Mouse (Mus musculus): ENCODE measurements at regions not wholly inside any gene's neighbourhood (a gene's known extent, or its start where the extent isn't known, plus 50 kb on each side); places are given as distances from the start of the nearest gene placed in this dataset.

DNA sequence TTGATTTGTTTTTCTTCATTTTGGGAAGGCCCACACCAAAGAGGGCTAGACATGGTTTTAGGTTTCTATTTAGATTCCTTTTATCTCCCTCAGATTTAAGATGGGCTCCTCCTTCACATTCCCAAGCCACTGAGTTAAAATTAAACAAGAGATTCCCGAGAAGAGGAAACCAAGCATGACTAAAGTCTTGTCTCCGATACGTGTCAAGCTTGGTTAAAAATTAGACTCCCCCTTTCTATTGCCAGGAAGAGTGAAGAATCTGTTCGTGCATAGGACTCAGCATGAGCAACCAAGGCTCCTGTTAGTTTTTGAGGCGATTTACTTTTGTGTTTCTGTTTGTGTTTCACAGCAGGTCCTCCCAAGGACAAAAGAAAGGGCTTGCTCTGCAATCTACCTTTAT, 101.9 kb upstream of the Cdh6 start:
- no peak overlapping the region for H3K27ac ChIP-seq (ENCODE audit: low read depth)

DNA sequence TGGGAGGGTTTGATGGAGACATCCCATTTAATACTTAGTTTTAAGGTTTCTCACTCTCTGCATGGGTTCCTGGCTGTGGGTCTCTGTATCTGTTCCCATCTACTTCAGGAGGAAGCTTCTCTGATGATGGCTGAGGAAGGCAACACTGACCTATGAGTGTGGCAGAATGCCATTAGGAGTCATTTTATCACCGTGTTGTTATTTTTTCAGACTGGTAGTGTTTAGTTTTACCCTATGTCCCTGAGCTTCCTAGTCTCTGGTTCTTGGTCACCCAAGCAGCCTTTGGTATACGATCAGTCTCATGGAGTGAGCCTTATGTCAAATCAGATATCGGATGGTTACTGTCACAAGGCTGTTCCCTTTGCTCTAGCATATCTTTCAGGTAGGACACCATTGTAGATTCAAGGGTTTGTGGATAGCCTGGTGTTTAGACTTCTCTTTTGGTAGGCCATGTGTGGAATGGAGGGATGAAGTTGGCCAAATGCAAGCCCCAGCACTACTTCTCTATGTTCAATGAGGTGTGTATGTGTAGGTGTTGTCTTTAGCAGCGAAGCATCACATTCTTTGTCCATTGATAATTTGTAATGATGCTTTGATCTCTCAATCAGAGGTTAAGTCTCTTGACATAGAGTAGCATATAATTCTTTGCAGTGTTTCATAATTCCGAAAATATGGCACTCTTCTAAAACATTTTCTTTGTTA, 101.0 kb upstream of the Cdh6 start:
- no peaks in the 10 kb centered on the region for H3K4me1 ChIP-seq (ENCODE audit: insufficient read depth)
- no peaks in the 10 kb centered on the region for H3K27me3 ChIP-seq (ENCODE audit: insufficient read depth, low read length)
- H3K27ac ChIP-seq (ENCODE audit: low read depth): no peak overlapping the region
- no peak overlapping the region for H3K4me3 ChIP-seq (ENCODE audit: low read depth, low read length)
- TF ChIP-seq CTCF (IDR thresholded peaks at IDR 0.05; ENCODE audit: low read depth): no peak
- H3K4me2 ChIP-seq: no peak overlapping the region
- WGBS: 80% methylated on average over 5 of the region's 5 CpGs
- no peaks in the 10 kb centered on the region for H3K36me3 ChIP-seq (ENCODE audit: insufficient read depth)
- DNase-seq (no peak), ATAC-seq (ENCODE audit: insufficient read depth) (no peak)
- no peaks in the 10 kb centered on the region for H3K9me3 ChIP-seq (ENCODE audit: low read depth, low read length)
- no peak overlapping the region for H3K9ac ChIP-seq

More for the DNA sequence above, 101.9 kb upstream of the Cdh6 start:
- Histone ChIP-seq H3K9ac (no peak overlapping the region), H3K9me3 (ENCODE audit: low read depth, low read length) (no peaks in the 10 kb centered on the region), H3K36me3 (ENCODE audit: insufficient read depth) (no peaks in the 10 kb centered on the region), H3K4me2 (no peak overlapping the region), H3K4me1 (ENCODE audit: insufficient read depth) (no peaks in the 10 kb centered on the region), H3K4me3 (ENCODE audit: low read depth, low read length) (no peak overlapping the region), H3K27me3 (ENCODE audit: insufficient read depth, low read length) (no peaks in the 10 kb centered on the region)
- no peak for TF ChIP-seq CTCF (IDR thresholded peaks at IDR 0.05; ENCODE audit: low read depth)
- DNase-seq (no peak), ATAC-seq (ENCODE audit: insufficient read depth) (no peak)
- 29% methylated on average over 5 of the region's 5 CpGs for WGBS

DNA sequence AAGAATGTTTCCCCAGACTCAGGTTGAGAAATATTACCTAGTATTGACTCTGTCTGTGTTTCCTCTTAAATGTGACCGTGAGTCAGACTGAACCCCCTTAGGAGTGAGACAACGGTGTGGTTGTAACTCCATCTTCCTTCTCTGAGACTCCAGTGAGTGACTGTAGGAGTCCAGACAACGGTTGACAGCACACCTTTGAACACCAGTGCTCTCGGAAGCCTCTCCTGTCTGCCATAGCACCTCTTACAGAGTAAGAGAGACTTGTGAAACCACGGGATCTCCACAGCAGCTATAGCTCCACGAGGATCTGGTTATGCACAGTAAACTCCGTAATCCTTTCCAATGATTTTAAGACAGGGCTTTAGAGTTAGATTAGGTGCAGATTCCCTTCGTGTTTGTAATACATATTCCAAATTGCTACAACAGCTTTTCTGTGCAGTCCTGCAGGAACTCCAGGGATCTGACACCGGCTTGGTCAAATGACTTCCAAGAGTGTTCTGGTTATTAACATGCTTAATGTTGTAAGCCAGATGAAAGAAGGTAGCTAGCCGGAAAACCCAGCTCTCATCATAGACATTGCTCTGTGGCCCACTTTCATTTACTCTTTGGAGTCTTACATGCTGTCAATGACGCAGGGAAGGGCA, 72.7 kb upstream of the Cdh6 start:
- no peak for TF ChIP-seq CTCF (IDR thresholded peaks at IDR 0.05; ENCODE audit: low read depth)
- H3K4me1 ChIP-seq (ENCODE audit: insufficient read depth): no peaks in the 10 kb centered on the region
- no peaks in the 10 kb centered on the region for H3K27me3 ChIP-seq (ENCODE audit: insufficient read depth, low read length)
- no peak for DNase-seq
- no peak overlapping the region for H3K27ac ChIP-seq (ENCODE audit: low read depth)
- ATAC-seq (ENCODE audit: insufficient read depth): no peak
- H3K9ac ChIP-seq: no peak overlapping the region
- H3K9me3 ChIP-seq (ENCODE audit: low read depth, low read length): no peaks in the 10 kb centered on the region
- WGBS: 83% methylated on average over 11 of the region's 11 CpGs
- H3K36me3 ChIP-seq (ENCODE audit: insufficient read depth): no peaks in the 10 kb centered on the region
- H3K4me3 ChIP-seq (ENCODE audit: low read depth, low read length): no peak overlapping the region
- no peak overlapping the region for H3K4me2 ChIP-seq

DNA sequence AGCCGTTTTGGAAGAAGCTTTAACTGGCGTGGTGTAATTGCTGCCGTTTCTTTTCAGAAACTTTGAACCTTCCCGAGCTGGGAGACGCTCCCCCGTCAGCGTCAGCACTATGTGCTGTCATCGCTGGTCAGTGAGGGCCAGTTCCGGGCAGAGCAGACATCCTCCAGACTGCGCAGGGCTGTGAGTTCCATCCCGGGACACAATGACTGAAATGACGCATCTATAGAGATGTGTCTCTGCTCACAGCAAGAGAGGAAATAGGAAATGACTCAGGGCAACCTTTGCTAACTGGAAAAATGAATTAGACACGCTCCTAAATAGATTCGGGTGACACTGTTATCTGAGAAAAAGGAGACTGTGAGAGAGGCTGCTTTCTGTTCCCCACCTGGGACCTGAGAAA, 70.8 kb upstream of the Cdh6 start:
- no peaks in the 10 kb centered on the region for H3K4me1 ChIP-seq (ENCODE audit: insufficient read depth)
- H3K4me3 ChIP-seq (ENCODE audit: low read depth, low read length): no peak overlapping the region
- DNase-seq (peak; percentile 31), ATAC-seq (ENCODE audit: insufficient read depth) (peak; percentile 68; the same call in 1 of the 2 replicates)
- no peaks in the 10 kb centered on the region for H3K36me3 ChIP-seq (ENCODE audit: insufficient read depth)
- no peaks in the 10 kb centered on the region for H3K27me3 ChIP-seq (ENCODE audit: insufficient read depth, low read length)
- TF ChIP-seq CTCF (IDR thresholded peaks at IDR 0.05; ENCODE audit: low read depth): no peak
- H3K9ac ChIP-seq: no peak overlapping the region
- H3K27ac ChIP-seq (ENCODE audit: low read depth): no peak overlapping the region
- H3K9me3 ChIP-seq (ENCODE audit: low read depth, low read length): no peaks in the 10 kb centered on the region
- no peak overlapping the region for H3K4me2 ChIP-seq
- WGBS: 41% methylated on average over 14 of the region's 14 CpGs

DNA sequence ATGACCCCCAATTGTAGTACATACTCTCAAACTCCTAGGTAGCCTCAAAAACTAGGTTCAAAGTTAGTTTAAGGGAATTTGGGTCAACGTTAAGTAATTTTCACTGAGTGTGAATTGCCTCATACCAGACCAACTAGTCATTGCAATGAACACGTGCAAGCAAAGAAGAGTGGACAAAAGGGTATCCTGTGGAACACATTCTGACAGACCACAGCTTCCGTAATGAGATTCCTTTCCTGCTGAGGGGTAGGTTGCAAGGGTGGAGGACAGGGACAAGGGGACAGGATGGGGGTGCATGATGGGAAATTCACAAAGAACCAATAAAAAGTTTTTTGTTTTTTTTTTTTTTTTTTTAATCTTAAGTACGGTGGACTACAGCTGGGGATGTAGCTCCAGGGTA, 70.1 kb upstream of the Cdh6 start:
- no peaks in the 10 kb centered on the region for H3K9me3 ChIP-seq (ENCODE audit: low read depth, low read length)

DNA sequence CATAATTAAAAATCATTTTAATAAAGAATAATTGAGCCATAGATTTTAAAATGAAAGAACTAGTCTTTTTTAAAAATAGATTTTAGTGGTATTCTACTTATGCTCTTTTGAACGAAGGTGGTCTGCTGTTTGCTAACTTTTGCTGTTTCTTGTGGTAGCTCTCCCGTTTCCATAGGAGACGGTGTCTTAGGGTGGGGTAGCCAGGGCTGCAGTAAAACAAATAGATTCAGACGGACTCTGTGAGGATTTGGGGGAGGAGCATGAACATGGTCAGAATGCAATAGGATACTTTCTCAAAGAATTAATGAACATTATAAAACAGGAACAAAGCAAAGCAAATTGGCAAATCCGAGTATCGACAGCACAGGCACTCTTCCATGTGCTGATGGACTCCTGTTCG, 67.5 kb upstream of the Cdh6 start:
- Histone ChIP-seq H3K9me3 (ENCODE audit: low read depth, low read length) (no peaks in the 10 kb centered on the region), H3K9ac (no peak overlapping the region), H3K27me3 (ENCODE audit: insufficient read depth, low read length) (no peaks in the 10 kb centered on the region), H3K27ac (ENCODE audit: low read depth) (no peak overlapping the region), H3K4me3 (ENCODE audit: low read depth, low read length) (no peak overlapping the region), H3K4me1 (ENCODE audit: insufficient read depth) (no peaks in the 10 kb centered on the region), H3K4me2 (no peak overlapping the region), H3K36me3 (ENCODE audit: insufficient read depth) (no peaks in the 10 kb centered on the region)
- ATAC-seq (ENCODE audit: insufficient read depth): no peak
- 66% methylated on average over 7 of the region's 7 CpGs for WGBS
- TF ChIP-seq CTCF (IDR thresholded peaks at IDR 0.05; ENCODE audit: low read depth): no peak
- DNase-seq: no peak

More for the DNA sequence above, 70.1 kb upstream of the Cdh6 start:
- Histone ChIP-seq H3K27ac (ENCODE audit: low read depth) (no peak overlapping the region), H3K4me3 (ENCODE audit: low read depth, low read length) (no peak overlapping the region), H3K27me3 (ENCODE audit: insufficient read depth, low read length) (no peaks in the 10 kb centered on the region), H3K36me3 (ENCODE audit: insufficient read depth) (no peaks in the 10 kb centered on the region), H3K9ac (no peak overlapping the region), H3K4me1 (ENCODE audit: insufficient read depth) (no peaks in the 10 kb centered on the region), H3K4me2 (no peak overlapping the region)
- DNase-seq: no peak
- TF ChIP-seq CTCF (IDR thresholded peaks at IDR 0.05; ENCODE audit: low read depth): no peak
- WGBS: 70% methylated on average over 4 of the region's 4 CpGs
- ATAC-seq (ENCODE audit: insufficient read depth): no peak

DNA sequence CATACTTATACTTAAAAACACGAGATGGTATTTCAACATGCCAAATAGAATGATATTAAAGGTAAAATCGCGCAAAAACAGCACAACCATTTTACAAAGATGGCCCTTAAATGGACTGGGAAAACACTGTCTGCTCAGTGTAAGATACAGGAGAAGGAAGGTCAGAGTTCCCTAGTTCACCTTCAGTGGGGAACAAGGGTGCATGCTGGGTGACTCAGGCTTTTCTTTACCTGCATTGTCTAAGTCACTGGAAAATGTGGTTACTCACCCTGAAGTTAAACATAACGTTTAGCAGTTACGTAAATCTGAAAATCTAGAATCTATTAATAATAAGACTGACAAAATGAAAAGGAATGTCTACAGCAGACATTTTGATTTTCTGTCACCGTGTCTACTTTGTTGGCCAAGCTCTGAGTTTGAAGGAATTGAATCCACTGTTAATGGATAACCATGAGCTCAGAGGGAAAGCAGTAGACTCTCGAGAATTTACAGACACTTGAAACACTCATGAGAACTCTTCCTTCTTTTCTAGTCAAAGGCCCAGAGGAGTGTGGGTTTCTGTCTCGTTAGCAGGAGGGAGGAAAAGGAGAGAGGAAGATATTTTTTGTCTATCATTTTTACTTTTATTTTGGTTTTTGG, 63.5 kb upstream of the Cdh6 start:
- WGBS: 70% methylated on average over 8 of the region's 8 CpGs
- Histone ChIP-seq H3K4me2 (no peak overlapping the region), H3K36me3 (ENCODE audit: insufficient read depth) (no peaks in the 10 kb centered on the region), H3K27ac (ENCODE audit: low read depth) (peak overlapping the region; percentile 8), H3K4me3 (ENCODE audit: low read depth, low read length) (no peak overlapping the region), H3K4me1 (ENCODE audit: insufficient read depth) (no peaks in the 10 kb centered on the region), H3K9ac (no peak overlapping the region), H3K27me3 (ENCODE audit: insufficient read depth, low read length) (no peaks in the 10 kb centered on the region), H3K9me3 (ENCODE audit: low read depth, low read length) (no peaks in the 10 kb centered on the region)
- TF ChIP-seq CTCF (IDR thresholded peaks at IDR 0.05; ENCODE audit: low read depth): no peak
- peak; percentile 73 for ATAC-seq (ENCODE audit: insufficient read depth)
- peak; percentile 27 for DNase-seq

All from lung, embryonic 14.5 days (tissue).